Mouse (Mus musculus): Measurements from ENCODE around the gene Ptprn. TPM values are rescaled to one million over a fixed set of nuclear protein-coding genes. Genes with fewer than 3 reads are reported as not detected.

Ptprn gene
- total and polyA plus RNA-seq, 3 experiments: not detected

DNA sequence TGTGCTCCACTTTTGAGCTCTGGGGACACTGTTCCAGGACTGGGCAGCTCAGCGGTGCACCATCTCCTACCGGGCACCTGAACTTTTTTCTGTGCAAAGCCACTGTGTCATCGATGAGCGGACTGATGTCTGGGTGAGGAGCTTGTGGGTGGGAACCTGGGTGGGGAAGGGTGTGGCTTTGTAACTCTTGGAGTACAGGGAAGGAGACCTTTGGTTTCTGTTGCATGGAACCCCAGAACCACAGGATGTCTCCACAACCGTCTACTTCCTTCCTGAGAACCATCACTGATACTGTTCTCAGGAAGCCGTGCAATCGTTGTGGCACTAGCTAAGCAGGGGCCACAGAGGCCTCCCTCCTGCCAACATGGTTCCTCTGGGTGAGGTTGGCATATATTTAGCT, 51.2 kb downstream of the Ptprn start (continued):
- no peak for TF ChIP-seq E2F4 (IDR thresholded peaks at IDR 0.05; ENCODE audit: insufficient replicate concordance, low read depth, low read length)

DNA sequence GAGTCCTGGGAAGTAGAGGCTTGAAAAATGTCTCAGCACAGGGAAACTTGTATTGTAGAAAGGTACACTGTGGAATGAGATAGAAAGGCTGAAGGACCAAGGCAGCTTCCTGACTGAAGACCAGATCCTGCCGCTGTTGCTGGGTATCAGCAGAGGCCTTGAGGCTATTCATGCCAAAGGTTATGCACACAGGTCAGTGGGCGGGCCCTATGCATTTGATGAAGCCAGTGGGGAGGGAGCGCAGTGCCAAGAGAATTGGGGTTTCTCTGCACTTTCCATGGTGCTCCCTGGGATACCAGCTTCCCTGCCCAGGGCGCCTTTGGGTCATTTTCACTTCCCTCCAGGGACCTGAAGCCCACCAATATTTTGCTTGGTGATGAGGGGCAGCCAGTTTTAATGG, 51.8 kb downstream of the Ptprn start:
- Histone ChIP-seq H3K27me3 (replicated peaks) (no peaks in the 10 kb centered on the region), H3K4me1 (ENCODE audit: control insufficient read depth in 1 of 2, insufficient read depth in 2 of 2) (peaks cover 23 to 79% of the 10 kb centered on the region in 2 experiments), H3K9me3 (replicated peaks; ENCODE audit: low read length) (no peaks in the 10 kb centered on the region), H3K36me3 (replicated peaks in 1 of 2; ENCODE audit: control insufficient read depth in 1 of 2, insufficient read depth in 1 of 2, low read length in 1 of 2) (peaks cover 47 to 62% of the 10 kb centered on the region in 2 experiments), H3K27ac (ENCODE audit: insufficient read depth, low read depth) (no peak overlapping the region), H3K4me3 (replicated peaks in 1 of 3; ENCODE audit: low read depth in 2 of 3, low read length in 2 of 3, poor library complexity in 1 of 3) (no peak overlapping the region), H3K79me2 (replicated peaks; ENCODE audit: control insufficient read depth, extremely low read depth, insufficient read depth, poor library complexity, severe bottlenecking) (peaks cover 34% of the 10 kb centered on the region), H3K9ac (ENCODE audit: insufficient read depth, low read depth) (no peak overlapping the region), H3K4me2 (ENCODE audit: insufficient read depth, low read depth, poor library complexity, severe bottlenecking) (no peak overlapping the region)
- dilution Hi-C loops (cut with MboI; ENCODE audit: extremely low pct_ligation_motif_present, extremely low pct_unique_long_range_greater_than_20kb, low sequenced_read_pairs): no loop called here
- in situ Hi-C loops (cut with MboI; ENCODE audit: low pct_ligation_motif_present, low pct_unique_long_range_greater_than_20kb, low sequenced_read_pairs): no loop called here
- TF ChIP-seq CHD1 (IDR thresholded peaks at IDR 0.05; ENCODE audit: low read depth, low read length) (no peak), SIN3A (IDR thresholded peaks at IDR 0.05; ENCODE audit: low read length) (no peak), JUND (conservative IDR thresholded peaks at IDR 0.05; ENCODE audit: low read depth, low read length) (no peak), USF1 (IDR thresholded peaks at IDR 0.05; ENCODE audit: low read depth, low read length) (no peak), MAZ (IDR thresholded peaks at IDR 0.05; ENCODE audit: low read depth, low read length) (no peak), TCF12 (IDR thresholded peaks at IDR 0.05; ENCODE audit: low read depth, low read length) (no peak), GABPA (IDR thresholded peaks at IDR 0.05; ENCODE audit: insufficient replicate concordance, low read depth, low read length) (no peak), ZC3H11A (IDR thresholded peaks at IDR 0.05; ENCODE audit: low read depth, low read length) (no peak), NRF1 (IDR thresholded peaks at IDR 0.05; ENCODE audit: low read depth, low read length) (no peak), MAFK (IDR thresholded peaks at IDR 0.05; ENCODE audit: insufficient replicate concordance, low read length) (no peak), HCFC1 (IDR thresholded peaks at IDR 0.05; ENCODE audit: low read depth, low read length) (no peak), EP300 (IDR thresholded peaks at IDR 0.05; ENCODE audit: low read length) (no peak), POLR2AphosphoS2 (IDR thresholded peaks at IDR 0.05; ENCODE audit: low read depth, low read length) (no peak)
- no peak for DNase-seq (ENCODE audit: extremely low read depth)

DNA sequence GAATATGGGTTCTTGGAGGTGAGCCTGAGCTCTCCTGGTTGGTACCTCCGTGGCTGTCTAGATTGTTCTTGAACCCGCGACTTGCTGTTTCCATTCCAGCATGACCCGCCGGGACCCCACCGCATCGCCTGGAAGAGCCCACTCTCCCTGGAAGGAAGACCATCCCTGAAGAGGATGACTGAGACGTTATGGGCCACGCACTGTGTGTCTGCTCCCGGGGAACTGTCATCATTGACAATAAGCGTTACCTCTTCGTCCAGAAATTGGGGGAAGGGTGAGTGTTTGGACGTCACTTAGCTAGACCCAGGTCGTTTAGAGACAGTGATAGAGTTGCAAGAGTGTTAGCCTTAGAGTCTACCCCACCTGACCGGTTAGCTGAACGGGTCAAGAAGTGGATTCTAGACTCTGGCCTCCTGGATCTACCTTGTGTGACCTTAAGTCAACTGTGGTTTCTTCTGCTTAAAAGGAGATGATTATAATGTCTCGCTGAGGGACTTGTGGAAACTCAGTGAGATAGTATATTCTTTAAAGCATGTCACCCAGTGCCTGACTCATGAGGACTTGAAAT, 53.1 kb downstream of the Ptprn start:
- H3K36me3 ChIP-seq (replicated peaks in 1 of 2; ENCODE audit: control insufficient read depth in 1 of 2, insufficient read depth in 1 of 2, low read length in 1 of 2): peaks cover 41 to 51% of the 10 kb centered on the region in 2 experiments
- in situ Hi-C loops (cut with MboI; ENCODE audit: low pct_ligation_motif_present, low pct_unique_long_range_greater_than_20kb, low sequenced_read_pairs) (no loop called here), dilution Hi-C loops (cut with MboI; ENCODE audit: extremely low pct_ligation_motif_present, extremely low pct_unique_long_range_greater_than_20kb, low sequenced_read_pairs) (no loop called here)
- peaks cover 21% of the 10 kb centered on the region for H3K79me2 ChIP-seq (replicated peaks; ENCODE audit: control insufficient read depth, extremely low read depth, insufficient read depth, poor library complexity, severe bottlenecking)
- peaks cover 16 to 71% of the 10 kb centered on the region in 2 experiments for H3K4me1 ChIP-seq (ENCODE audit: control insufficient read depth in 1 of 2, insufficient read depth in 2 of 2)
- TF ChIP-seq PAX5 (IDR thresholded peaks at IDR 0.05; ENCODE audit: low read length) (no peak), POLR2AphosphoS2 (IDR thresholded peaks at IDR 0.05; ENCODE audit: low read depth, low read length) (no peak), POLR2A (IDR thresholded peaks at IDR 0.05; ENCODE audit: low read depth, low read length) (no peak), CHD2 (IDR thresholded peaks at IDR 0.05; ENCODE audit: low read length) (no peak), ZNF384 (IDR thresholded peaks at IDR 0.05; ENCODE audit: low read depth, low read length) (no peak), SMC3 (IDR thresholded peaks at IDR 0.05; ENCODE audit: low read depth, low read length) (no peak), TCF12 (IDR thresholded peaks at IDR 0.05; ENCODE audit: low read depth, low read length) (no peak), GABPA (IDR thresholded peaks at IDR 0.05; ENCODE audit: insufficient replicate concordance, low read depth, low read length) (no peak), UBTF (IDR thresholded peaks at IDR 0.05; ENCODE audit: low read depth, low read length) (no peak)
- no peak overlapping the region for H3K27ac ChIP-seq (ENCODE audit: insufficient read depth, low read depth)
- no peaks in the 10 kb centered on the region for H3K9me3 ChIP-seq (replicated peaks; ENCODE audit: low read length)
- H3K4me3 ChIP-seq (replicated peaks in 1 of 3; ENCODE audit: low read depth in 2 of 3, low read length in 2 of 3, poor library complexity in 1 of 3): peak overlapping the region; percentile 83 to 96 (median 91)
- H3K27me3 ChIP-seq (replicated peaks): no peaks in the 10 kb centered on the region
- peak overlapping the region; percentile 72; the same call in 1 of the 2 replicates for H3K4me2 ChIP-seq (ENCODE audit: insufficient read depth, low read depth, poor library complexity, severe bottlenecking)
- DNase-seq (ENCODE audit: extremely low read depth): no peak
- H3K9ac ChIP-seq (ENCODE audit: insufficient read depth, low read depth): peak overlapping the region; percentile 93
